Mouse (Mus musculus): ENCODE data around the gene Rhov.

Rhov gene

DNA sequence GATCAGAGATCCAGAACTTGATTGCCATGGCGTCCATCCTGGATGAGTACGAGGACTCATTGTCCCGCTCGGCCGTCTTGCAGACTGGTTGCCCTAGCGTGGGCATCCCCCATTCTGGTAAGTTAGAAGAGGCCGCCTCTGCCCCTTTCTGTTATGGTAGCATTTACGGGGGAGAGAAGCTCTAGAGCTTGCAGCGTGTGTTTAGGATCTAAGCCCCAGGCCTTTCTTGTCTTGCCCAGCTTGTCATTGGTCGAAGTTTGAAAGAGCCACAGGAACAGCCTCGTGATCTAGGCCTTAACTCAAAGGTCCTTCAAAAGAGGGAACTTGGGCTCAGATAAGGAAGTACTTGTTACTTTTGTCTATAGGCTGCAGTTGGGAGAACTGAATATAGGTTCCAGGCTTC is 17.9 kb upstream of the Rhov start:
- DNase-seq (ENCODE audit: low read depth) = no peak

DNA sequence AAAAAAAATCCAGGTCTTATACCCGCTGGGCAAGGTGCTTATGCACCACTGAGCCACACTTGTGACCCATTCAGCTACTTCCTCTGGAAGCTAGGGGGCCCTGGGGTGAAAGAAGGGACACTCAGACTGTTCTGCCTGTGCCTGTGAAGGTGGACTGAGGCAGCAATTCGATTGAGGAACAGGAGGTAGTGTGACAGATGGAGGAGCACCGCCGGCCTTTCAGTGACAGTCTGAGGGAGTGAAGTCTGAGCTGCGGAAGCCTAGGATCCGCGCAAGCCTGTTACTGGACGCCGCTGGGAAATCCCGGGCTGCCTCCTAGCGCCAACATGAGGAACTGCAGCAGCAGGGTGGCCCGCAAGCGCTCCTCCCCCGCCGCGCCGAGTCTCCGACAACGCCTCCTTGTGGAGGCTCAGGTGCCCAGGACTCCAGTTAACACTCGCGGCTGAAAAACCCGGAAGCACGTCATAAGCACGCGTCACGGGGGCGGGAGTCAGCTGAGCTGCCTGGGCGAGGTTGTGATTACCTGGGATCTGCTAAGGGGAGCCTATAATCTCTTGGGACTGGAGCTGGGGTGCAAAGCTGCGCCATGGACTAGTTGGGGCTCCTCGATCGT is 17.3 kb upstream of the Rhov start, which contains the start of gene Vps18:
Gene Vps18 (plus strand): TSS at position 471 of the 613 bp plus-strand sequence.
- peak; percentile 99 for DNase-seq (ENCODE audit: low read depth)

DNA sequence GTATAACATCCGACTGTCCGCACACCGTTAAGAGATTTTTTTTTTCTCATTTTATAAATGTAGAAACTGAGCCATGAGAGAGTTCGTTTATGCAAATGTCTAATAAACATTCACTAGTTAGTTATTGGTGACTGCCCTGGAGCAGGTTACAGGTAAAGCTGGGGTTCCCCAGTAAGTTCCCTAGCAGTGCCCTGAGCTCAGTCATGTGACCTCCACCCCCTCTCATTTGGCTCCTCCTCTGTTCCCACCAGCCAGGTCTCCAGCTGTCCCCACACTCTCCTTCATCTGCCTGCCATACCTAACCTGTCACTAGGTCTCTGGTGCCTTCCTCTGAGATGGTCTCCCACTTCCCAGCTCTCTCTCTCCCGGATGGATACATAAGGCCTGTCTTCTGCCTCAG is 16.3 kb upstream of the Rhov start:
- DNase-seq (ENCODE audit: low read depth) = no peak

DNA sequence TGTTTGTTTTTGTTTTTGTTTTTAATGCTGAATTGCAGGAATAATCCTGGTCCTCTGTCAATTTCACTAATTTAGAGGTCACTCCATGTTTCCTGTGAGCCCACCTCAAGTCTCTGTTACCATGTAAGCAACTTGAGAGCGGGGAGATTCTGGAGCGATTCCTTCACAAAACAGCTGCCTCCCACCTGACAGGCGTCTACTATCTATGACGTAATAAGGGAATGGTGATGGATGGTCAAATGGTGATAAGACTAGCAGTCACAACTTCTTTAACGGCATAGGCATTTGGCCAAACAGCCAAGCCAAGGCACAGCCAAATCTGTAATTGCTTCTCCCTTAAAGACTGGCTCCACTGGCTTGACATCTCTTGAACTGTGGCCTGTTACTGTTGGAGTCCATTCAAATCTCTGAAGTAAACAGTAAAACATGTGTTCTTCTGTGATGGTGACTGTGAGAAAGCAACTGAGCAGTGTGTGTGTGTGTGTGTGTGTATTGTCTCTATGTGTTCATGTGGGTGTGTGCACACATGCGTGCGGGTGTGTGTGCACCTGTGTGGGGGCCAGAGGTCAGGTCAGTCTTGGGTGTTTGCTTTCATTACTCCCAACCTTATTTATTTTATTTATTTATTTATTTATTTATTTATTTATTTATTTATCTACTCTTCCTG is 11.0 kb upstream of the Rhov start:
- DNase-seq (ENCODE audit: low read depth) = no peak

DNA sequence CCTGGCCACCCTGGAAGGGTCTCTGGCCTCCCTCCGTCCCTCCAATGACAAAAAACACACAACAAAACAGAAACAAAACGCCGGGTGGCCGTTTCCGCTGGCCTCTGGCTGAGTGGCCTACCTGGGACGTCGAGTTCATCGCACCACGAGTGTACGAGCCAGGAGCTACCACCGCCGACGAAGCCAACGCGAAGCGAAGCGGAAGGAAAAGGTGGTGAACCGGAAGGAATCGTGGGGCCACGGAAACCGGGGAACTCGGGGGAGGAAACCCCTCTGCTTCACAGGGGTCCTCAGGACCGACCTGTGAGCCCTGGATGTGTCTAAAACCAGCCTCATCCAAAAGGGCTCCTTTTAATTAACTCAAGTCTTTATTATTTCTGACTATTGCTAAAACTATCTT is 6.7 kb upstream of the Rhov start:
- DNase-seq (ENCODE audit: low read depth) = no peak

DNA sequence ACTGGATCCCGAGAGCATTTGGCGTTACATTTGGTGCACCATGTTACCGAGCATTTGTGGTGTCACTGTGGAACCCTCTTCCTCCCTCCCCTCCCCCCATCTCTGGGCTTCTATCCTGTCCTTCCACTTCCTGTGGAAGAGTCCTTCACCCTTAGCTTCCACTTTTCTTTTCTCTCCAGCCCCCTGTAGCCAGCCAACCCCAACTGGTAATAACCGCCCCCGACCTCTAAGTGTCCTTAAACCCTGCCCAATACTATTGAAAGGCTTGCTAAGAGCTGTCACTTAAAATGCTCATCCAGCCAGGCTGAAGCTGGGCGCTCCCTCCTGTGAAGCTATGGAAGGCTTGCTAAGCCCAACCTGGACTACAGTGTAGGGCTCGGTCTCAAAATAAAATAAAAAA is 5.9 kb upstream of the Rhov start:
- no peak for DNase-seq (ENCODE audit: low read depth)

DNA sequence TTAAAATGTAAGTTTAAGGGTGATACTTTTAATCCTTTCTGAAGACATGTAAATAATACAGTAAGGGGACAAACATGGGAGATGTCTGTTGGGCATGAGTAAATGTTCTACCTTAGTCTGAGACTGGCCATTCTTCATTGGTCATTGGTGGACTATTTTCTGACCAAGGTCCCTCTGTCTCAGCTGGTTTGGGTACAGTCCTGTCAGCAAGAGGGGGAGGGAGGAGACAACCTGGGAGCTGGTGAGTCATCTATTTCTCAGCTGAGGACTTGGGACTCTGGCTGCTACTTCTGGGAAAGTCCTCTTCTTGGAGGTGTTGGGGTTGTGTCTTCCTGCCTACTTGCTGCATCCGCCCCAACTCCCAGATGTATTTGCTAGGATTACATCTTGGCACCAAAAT is 3.1 kb upstream of the Rhov start:
- DNase-seq (ENCODE audit: low read depth) = no peak

DNA sequence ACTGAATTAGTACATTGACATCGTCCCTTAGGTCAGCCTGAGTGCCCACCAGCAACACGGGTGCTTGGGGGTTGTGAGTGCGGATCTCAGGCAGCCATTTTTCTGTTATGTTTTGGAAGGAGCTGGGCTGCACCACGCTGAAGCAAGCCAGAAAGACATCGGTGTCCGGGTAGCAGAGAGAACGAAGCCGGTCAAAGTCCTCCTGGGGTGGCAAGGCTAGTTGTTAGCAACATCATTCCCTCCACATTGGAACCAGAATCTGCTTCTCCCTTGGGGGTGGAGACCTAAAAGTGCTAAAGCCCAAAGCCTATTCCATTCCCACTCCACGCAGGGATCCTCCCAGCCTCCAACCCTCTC is 808 bp downstream of the Rhov start:
- DNase-seq (ENCODE audit: low read depth) = no peak

DNA sequence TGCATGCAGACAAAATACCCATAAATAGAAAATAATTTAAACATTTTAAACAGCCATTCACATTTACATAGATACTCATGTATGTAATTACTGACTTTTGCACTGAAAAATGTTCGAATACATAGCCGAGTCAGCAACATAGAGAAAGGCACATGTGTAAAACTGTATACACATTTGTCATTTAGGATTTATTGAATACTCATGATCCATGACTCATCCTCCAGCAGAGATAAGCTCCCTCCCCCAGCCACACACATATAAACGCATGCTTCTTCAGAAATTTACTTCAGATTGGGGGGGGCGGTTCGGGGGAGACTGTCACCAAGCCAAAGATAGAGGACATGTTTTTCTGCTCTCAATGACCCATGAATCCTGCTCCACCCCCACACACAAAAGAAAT is 7.3 kb downstream of the Rhov start:
- no peak for DNase-seq (ENCODE audit: low read depth)

DNA sequence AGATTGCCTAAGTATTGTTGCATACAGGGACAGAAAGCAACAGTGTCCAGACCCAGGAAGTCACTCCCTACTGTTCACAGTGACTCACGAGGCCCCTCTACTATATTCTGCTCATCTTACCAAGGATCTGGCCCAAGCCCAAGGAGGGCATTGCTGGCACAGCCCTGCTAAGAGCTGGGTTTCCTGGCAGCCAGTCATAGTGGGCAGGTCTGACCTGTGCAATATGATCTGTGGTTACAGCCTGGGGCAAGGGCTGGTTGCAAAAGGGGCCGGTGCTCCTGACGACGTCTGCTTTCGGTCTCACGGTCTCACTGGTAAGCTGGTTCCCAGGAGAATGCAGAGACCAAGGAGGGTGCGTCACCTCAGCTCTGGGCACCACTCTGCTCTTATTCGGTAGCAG is 8.1 kb downstream of the Rhov start:
- DNase-seq (ENCODE audit: low read depth) = no peak

DNA sequence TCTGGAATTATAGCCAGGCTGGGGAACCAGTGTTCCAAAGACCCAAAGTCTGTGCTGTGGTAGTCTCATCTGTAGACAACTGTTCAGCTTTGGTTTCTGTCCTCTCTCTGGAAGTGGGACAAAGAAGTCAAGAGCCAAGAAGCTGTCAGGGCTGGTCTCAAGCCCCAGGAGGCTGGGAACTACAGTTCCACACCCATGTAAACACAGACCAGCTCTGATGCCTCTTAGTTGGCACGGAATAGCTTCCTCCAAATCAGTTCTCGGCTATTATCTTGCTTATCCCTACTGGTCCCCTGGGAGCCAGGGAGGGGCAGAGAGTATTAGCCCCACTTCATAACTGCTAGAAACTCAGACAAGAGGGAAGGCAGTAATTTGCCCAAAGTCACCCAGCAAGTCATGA is 9.7 kb downstream of the Rhov start:
- DNase-seq (ENCODE audit: low read depth) = no peak

DNA sequence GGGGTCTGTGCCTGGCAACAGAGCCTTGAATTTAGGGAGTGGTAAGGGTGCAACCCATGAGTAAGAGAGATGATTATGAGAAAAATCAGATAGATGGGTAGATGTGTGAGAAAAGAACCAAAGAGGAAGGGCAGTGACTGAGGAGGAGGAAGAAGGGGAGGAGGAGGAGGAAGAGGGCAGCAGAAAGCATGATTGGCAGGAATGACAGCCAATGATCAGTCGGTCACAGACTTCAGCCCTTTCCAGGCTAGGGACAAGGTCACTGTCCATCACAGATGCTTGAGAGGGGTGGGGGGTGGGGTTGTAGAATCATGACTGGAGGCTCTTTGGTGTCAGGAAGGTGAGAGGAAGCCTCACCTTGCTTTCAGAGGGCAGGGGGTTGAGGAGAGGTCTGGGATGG is 10.6 kb downstream of the Rhov start:
- DNase-seq (ENCODE audit: low read depth) = no peak

DNA sequence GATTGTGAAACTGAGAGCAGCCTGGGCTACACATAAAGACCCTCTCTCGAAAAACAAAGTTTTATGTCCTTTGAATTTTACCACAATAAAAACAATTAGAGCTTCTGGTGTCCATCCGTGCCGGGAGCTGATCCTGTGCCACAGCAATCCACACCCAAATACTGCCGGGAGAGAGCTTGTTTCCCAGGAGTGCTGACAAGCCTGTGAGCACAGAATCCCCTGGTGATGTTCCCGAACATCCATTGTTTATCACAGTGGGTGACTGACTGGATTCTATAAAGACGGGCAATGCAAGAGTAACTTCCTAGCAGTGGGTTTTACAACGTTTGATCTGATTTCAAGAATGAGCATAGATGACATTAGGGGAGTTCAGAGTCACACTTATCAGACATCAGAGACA is 16.1 kb downstream of the Rhov start:
- DNase-seq (ENCODE audit: low read depth) = no peak

DNA sequence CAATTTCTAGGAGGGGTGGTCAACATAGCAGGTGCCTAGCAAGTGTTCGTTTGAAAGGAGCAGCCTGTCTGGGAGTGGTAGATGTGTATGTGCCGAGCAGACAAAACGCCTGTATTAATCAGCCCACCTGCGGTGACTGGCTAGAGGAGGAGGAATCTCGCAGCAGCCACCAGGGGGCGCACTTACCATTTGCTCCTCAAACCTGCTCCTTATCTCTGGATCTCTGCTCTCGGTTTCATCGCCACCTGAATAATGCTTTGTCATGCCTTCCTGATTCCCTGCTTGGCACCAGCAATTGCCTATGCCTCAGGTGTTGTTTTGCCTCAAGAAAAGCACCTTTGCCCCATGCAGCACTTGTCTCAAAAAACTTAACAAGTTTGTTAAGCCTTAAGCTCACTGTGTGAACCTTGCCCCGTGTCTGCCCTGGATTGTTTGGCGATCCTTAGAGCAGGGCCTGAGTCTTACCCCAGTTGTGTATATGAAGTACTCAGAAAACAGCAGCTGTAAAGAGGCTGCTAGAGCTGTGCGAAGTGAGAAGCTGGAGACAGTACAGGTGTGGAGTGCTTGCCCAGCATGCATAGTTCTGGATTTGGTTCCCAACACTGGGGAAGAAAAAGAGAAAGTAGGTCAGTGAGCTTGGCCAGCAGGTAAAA is 20.1 kb downstream of the Rhov start:
- DNase-seq (ENCODE audit: low read depth) = peak; percentile 90

DNA sequence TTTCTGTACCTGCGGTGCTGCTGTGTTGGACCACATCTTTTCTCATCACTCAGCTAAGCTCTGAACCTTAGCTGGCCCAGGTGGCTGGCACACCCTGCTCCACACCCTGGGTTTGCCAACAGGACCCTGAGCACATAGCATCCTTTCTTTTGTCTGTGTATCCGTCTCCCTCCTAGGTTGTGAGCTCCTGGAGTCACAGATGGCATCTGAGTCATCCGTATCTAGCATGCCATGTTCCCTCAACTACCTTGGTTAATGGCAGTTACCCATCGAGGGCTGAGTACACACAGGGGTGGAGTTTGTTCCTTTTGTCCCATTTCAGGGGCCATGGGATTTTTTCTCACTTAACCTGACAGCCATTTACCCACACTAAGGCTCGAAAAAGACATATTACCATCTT is 20.7 kb downstream of the Rhov start:
- DNase-seq (ENCODE audit: low read depth) = no peak

DNA sequence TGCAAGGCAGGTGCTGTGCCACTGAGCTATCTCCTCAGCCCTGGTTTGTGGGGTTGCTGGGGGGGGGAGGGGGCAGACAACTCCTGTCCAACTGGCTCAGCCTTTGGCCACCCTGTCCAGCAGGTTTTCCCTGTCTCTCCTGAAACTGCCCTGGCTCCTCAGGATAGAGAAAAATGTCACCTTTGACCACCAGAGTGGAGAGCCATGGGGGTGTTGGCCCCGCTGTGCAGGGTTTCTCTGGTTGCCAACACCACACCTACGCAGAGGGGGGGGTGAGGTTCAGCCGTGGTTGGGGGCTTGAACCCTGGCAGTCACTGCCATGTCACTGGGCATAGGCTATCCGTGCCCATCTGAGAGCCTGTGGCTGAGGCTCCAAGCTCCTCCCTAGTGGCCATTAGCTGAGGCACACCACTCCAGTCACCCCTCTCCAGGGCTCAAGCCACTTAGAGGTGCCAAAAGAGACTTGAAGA is 21.4 kb downstream of the Rhov start:
- no peak for DNase-seq (ENCODE audit: low read depth)

DNA sequence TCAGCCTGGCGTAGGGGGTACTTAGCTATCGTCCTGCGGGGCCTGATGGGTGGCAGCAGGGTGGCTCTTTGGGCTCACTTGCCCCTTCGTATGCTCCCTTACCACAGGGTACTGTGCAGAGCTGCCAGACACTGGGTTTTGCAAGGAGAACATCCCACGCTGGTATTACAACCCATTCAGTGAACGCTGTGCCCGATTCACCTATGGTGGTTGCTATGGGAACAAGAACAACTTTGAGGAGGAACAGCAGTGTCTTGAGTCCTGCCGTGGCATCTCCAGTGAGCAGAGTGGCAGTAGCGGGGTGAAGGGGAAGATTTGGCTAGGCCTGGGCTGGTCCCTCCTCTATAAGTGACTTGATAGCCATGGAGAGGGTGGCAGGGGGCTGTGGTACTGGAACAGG is 23.2 kb downstream of the Rhov start:
- no peak for DNase-seq (ENCODE audit: low read depth)

DNA sequence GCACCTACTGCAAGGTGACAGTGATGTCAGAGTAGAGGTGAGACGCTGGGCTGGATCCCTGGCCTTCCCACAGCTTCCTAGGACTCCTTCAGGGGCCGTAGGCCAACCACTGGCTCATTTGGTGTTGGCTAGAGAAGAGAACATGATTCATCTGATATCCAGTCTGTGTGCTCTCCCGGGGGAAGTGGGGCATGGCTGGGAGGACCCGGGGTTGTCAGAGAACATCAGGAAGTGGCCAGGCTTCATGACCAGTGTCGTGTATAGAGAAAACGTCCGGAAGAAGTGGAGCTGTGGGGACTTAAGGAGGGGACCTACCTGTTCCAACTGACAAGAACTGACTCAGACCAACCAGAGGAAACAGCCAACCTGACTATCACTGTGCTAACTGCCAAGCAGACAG is 25.8 kb downstream of the Rhov start:
- DNase-seq (ENCODE audit: low read depth) = no peak

DNA sequence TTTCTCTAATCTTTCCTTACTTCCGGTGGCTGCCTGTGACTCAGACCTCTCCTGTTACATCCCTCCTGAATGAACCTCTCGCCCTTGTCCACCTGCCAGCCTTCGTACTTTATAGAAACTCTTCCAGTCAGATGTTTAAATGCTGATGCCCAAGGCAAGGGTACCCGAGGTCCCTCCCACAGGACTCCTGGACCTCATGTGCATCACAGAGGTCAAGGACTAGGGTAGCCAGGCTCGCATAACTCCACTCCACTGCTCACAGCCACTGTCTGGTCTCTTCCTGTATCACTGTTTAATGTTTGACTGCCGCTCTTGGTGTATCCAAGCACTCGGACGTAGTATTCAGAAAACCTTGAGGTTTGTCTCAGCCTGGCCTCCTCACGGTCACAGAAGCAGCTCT is 28.5 kb downstream of the Rhov start:
- DNase-seq (ENCODE audit: low read depth) = no peak

DNA sequence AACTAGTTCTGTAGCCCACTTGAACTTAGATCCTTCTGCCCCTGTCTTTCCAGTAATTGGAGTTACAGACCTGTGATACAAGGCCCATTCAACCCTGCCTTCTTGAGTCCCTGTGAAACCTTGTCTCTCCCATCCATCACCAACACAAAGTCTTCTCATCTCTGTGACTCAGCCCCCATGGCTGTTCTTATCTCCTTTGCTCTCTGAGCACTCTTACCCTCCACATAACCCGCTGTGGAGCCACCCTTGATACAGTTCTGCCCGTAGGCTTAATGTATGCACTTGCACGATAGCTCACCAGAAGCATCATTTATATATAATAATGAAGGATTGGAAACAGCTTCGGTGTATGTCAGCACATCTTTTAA is 30.3 kb downstream of the Rhov start:
- no peak for DNase-seq (ENCODE audit: low read depth)

DNA sequence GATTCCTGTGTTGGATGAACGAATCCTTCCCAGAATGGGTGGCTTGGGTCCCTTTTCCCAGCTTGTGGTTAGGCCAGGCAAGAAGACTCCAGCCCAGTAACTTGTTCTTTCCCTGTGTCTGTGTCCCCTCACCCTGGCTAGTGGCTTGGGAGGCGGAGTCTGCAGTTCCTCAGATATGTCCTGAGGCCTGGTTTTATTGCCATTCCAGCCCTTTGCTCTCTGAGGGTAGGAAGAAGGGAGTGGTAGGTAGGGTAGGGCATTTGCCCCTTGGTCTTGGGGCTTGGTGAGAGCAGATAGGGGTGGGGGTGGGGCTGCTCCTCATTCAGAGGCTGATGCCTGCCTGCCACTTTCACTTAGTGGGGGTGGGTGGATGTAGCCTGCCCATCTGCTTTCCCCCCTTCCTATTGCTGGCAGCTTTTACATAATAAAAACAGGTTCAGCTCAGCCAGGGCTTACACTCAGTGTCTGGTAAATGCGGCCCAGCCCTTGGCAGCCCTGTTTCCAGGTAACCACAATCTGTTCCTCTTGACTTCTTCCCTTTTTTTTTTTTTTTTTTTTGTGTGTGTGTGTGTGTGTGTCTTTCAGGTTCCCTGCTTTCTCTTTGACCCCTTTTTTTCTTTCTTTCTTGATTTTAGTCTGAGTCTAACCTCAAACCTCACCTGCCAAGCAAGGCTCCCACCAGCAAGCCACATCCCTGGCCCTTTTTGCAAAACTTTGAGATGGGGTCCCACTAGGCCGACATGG is 30.8 kb downstream of the Rhov start:
- no peak for DNase-seq (ENCODE audit: low read depth)

DNA sequence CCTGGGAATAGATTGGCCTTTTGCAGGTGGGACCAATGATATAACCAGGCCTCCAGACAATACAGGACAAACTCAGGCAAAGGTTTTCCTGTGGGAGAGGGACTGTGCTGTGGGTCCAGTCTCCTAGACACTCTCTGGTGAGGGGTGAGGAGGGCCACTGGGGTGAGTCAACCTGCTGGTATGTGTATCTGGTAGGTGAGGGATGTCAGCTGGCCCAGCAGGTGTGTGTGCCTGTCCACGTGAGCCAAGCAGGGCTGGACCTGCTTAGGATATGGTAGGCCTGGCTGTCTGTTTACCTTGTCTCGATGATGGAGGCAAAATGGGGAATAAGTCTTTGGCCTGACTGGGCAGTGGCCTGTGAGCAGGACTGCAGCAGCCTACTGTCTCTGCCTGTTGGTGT is 32.4 kb downstream of the Rhov start:
- no peak for DNase-seq (ENCODE audit: low read depth)

DNA sequence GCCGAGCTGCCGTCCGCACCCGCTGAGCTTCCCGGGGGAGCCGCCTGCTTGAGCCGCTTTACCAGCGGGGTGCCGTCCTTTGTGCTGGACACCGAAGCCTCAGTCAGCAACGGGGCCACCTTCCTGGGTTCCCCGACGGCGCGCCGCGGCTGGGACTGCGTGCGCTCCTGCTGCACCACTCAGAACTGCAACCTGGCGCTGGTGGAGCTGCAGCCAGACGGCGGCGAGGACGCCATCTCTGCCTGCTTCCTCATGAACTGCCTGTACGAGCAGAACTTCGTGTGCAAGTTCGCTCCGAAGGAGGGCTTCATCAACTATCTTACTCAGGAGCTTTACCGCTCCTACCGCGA is 33.2 kb downstream of the Rhov start:
- DNase-seq (ENCODE audit: low read depth) = no peak
